Mouse (Mus musculus): Measurements from ENCODE around the gene Eda2r.

DNA sequence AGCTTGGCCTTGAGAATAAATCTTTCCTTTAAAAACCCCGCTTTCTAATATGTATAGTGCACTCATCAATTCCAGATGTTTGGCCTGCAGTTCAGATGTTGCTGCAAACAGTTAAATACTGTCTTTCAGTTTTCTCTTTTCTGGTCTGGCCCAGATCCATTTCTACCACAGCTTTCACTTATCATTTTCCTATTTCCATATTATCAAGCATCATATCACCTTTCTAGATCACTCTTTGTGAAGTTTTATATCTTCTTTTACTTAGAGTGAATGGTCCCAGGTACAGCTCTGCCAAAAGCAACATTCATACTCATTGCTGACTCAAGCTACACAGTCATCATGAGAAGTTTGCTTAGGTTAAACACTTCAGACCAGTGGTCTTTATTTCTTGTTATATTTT is 7.8 kb downstream of the Eda2r start:
- TF ChIP-seq CTCF (conservative IDR thresholded peaks at IDR 0.05; ENCODE audit: insufficient read depth, insufficient read length, low read depth, low read length) (no peak), POLR2A (IDR thresholded peaks at IDR 0.05; ENCODE audit: low read depth, low read length) (no peak)
